Mouse (Mus musculus) spleen, adult 2 months (tissue): ENCODE data around the gene Plk1.

Experiments
- CTCF ChIP-seq: fragments of 200-500 bp; IDR thresholded peaks from 2 replicates; pipeline ENCODE4 v1.5.1; 2011; ENCODE audit warnings: mild to moderate bottlenecking, inconsistent platforms; ENCODE audit not compliant: insufficient read depth, insufficient read length, insufficient replicate concordance; ENCODE audit errors: extremely low read depth
- POLR2A ChIP-seq: fragments of 200-500 bp; IDR thresholded peaks from 2 replicates; pipeline ENCODE4 v1.6.1; 2011; ENCODE audit warnings: low read depth, low read length, inconsistent platforms

DNA sequence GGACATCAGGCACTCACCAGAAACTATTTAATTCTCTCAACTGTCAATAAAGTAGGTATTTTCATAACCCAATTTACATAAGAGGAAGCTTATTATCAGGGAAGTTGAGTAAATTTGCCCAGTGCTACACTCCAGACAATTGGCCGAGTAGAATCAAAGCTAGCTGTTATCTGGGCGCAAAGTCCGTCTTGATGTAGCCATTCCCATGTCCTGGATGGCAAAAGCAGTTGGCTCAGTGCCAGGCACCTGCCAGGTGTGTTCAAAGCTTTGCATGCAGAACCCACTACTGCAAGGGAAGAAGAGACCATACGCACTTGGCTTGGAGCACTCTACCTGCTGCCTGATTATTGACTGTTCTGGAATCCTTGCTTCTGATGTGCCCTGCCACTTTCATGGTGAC is 6.8 kb upstream of the Plk1 start:
- no peak for TF ChIP-seq CTCF
- no peak for TF ChIP-seq POLR2A
